Mouse (Mus musculus) T-helper 1 cell (primary cell): ENCODE data around the gene Lpxn.

Experiments used
- in situ Hi-C: fragments of 300-600 bp; cut with MboI, MseI; formaldehyde crosslinking; loops from one replicate; pipeline ENCODE4 v1.15.1; 2025; ENCODE audit warnings: high pct_unique_total_duplicates

Gene Lpxn

GRCm38 (mm10) chr19:12804237-12804636, 8.2 kb downstream of the Lpxn start:
- in situ Hi-C loops, result loop anchor here (10.0 to 25.0 kb wide), 2 partner anchors 219 to 792 kb away; no protein-coding TSS in a partner anchor

GRCm38 (mm10) chr19:12805730-12806129, 9.7 kb downstream of the Lpxn start:
- in situ Hi-C loops, result loop anchor here (10.0 to 25.0 kb wide), 2 partner anchors 221 to 793 kb away; no protein-coding TSS in a partner anchor

DNA sequence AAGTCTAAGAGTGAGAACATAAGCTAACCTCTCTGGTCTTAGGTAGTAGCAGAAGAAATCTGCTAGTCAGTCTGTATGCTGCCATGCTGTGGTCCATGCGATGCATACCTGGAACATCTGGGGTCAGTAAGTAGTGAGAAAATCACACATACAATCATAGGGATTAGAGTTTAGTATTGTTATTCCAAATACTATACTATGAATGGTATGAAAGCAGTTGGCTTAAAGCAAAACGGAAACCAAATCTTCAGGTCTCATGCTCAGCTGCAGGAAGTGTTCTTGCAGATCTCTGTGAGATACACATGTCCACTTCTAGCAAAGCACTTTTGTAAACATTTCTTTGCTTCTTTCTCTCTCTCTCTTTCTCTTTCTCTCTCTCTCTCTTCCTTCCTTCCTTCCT, 10.2 kb downstream of the Lpxn start:
- in situ Hi-C loops, result loop anchor here (10.0 to 25.0 kb wide), 2 partner anchors 221 to 794 kb away; no protein-coding TSS in a partner anchor

GRCm38 (mm10) chr19:12812644-12813364, 16.8 kb downstream of the Lpxn start:
- in situ Hi-C loops, result loop anchor here (25.0 kb wide), 1 partner anchor 801 kb away; no protein-coding TSS in a partner anchor

GRCm38 (mm10) chr19:12813883-12814282, 17.9 kb downstream of the Lpxn start:
- in situ Hi-C loops, result loop anchor here (25.0 kb wide), 1 partner anchor 802 kb away; no protein-coding TSS in a partner anchor

GRCm38 (mm10) chr19:12818507-12818906, 22.5 kb downstream of the Lpxn start:
- in situ Hi-C loops, result loop anchor here (5.0 to 25.0 kb wide), 2 partner anchors 301 to 806 kb away; no protein-coding TSS in a partner anchor

- in situ Hi-C loops, result loop anchor here (10.0 to 25.0 kb wide), 2 partner anchors 206 to 808 kb away; no protein-coding TSS in a partner anchor
Measured at GRCm38 (mm10) chr19:12820383-12820782, 24.4 kb downstream of the Lpxn start.

DNA sequence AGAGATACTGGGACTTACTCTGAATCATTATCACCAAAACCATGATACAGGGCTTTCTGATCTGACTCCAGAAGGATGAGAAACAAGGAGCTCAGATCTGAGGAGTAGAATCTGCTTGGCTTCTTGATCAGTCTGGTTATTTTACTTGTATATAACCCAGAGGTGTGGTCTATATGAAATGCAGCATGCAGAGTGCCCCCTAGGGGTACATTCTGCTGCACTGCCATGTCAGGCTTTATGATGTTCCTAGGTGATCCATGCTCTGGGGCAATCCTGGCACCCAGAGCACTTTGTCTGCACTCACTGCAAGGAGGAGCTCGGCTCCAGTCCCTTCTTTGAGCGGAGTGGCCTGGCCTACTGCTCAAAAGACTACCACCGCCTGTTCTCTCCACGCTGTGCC, 28.6 kb downstream of the Lpxn start:
- in situ Hi-C loops, result loop anchor here (10.0 to 25.0 kb wide), 2 partner anchors 210 to 812 kb away; no protein-coding TSS in a partner anchor

DNA sequence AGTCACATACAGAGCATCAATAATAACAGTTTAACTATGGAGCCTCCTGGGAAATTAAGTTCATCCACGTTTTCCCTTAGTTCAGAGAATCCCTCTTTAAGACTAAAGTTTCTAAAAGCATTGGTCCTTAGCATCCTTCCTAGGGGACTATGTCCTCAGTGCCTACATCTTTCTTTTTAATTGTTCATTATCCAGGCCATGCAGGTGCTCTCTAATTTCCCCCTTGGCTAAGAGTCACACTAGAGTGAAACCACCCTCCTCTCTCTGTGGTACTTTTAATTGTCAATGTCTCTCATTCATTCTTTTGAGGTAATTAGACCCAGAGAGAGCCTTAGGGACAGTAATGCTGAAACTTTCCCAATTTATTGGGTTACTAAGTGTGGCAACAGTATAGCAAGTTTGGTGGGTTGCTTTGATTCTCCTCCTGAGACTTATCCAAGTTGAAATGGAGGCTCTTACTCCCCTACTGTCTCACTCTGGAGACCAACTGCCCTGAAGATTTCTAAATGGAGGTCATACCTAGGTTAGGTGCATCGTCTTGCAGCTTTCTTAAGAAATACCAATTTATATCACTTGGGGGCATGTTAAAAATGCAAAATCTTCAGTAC, 34.9 kb downstream of the Lpxn start:
- in situ Hi-C loops, result no loop called here

GRCm38 (mm10) chr19:12831559-12831958, 35.6 kb downstream of the Lpxn start:
- in situ Hi-C loops, result no loop called here

DNA sequence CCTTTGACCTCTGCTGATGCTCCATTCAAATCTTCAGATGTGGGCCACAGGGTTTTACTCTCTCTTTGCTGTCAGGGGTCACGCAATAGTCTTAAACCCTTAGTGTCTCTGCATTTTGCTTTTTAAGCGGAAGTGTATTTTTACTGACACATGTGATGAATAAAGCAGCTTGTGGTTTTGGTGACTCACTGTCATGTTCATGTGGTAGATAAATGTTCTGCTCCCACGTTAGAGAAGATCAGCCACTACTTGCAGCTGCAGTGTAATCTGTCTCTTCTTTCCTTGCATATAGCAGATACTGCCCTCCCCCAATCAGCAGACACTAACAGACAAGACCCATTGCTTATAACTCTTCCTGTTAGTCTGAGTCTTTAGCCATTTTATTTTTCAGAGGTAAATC, 37.6 kb downstream of the Lpxn start:
- in situ Hi-C loops, result no loop called here

DNA sequence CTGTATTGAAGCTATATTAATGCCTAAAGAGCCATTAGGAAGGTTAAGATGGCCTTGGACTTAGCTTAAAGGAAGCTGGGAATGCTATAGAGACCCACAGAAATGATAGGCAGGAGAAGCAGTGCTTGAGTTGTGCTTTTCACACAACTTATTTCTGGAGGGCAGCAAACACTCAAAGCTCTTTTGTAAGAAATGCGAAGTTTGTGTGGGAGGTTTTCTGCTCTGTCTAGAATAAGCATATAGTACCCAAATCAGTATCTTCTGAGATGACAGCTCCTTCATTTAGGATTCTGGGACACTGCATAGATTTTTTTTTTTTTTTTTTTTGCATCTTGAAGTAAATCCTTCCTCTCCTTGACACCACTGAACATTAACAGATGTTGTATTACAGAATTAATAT, 42.5 kb downstream of the Lpxn start:
- in situ Hi-C loops, result no loop called here

GRCm38 (mm10) chr19:12846382-12846781, 50.4 kb downstream of the Lpxn start, which contains the start of gene Gm5244:
Gene Gm5244 (plus strand): TSS chr19:12846682.
- in situ Hi-C loops, result no loop called here

DNA sequence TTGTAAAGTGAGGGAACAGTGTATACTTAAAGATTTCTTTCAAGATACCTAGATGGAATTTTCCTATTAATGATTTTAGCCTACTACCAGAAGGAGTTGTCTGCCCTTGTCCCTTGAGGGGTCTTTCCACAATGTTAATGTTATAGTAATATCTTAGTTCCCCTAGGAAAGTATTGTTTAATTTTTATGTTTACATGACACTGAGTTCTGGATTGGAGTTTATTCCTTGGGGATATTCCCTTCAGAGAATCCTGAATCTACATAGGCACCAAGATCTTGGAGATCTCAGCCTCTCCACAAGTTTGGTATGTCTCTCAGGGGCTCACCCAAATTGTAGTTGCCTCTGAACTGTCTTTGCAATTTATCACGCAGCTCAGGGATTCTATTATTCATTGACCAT, 61.0 kb downstream of the Lpxn start, which contains the start of gene Olfr1444:
Olfr1444 (plus strand) TSS at position 301 of the 400 bp plus-strand sequence.
- in situ Hi-C loops, result loop anchor here (25.0 kb wide), 1 partner anchor 620 kb away; the partner anchor contains the start of genes Olfr1432 and Olfr262
